Mouse (Mus musculus): ENCODE measurements around the gene Rapgef1.

DNA sequence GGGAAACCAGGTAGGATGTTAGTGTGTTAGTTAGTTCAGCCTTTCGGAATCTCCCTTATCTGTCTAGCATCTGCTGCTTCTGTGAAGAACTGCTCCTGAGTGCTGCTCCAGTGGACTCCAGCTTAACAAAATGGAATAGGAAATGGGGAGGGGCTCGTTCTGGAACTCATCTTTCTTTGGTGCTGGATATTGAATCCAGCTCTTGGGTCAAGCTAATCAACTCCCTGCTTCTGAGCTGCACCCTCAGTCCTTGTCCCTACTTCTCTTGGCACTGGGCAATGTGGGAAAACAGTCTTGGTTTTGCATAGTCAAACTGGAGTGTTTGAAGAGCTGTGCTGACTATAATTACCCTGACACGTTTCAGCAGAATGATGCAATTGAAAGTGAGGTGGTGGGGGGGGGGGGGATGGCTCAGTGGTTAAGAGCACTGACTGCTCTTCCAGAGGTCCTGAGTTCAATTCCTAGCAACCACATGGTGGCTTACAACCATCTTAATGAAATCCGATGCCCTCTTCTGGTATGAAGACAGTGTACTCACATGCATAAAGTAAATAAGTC lies 25.6 kb downstream of the Rapgef1 start:
- TF ChIP-seq CTCF (IDR thresholded peaks at IDR 0.05; ENCODE audit: borderline replicate concordance, control insufficient read depth, extremely low read depth, insufficient read depth, low read length, poor library complexity) (no peak), POLR2A (IDR thresholded peaks at IDR 0.05; ENCODE audit: control insufficient read depth, extremely low read depth, insufficient read depth, low read length, poor library complexity) (no peak)

All from thymus, adult 2 months (tissue).